In the genomic region with DNA sequence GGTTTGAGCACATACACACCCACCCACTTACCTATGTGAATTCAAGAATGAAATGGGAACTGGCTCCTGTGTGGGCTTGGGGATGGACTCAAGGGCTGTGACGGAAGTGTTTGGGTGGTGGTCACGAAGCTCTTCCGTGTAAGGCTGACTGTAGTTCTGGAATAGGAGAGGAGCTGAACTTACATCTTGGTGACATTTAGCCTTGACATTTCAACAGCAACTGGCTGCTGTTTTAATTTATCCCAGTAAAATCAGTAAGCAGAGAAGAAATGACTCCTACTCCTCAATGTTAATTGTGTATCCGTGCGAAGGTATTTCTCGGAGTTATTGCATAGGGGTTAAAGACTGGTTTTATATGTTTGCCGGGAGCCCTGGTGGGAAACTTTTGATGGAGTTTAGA, we compare ENCODE assay signal across 20 mouse cellular contexts. TPM values are rescaled to one million over a fixed set of nuclear protein-coding genes. Genes with fewer than 3 reads are reported as not detected.
DNase-seq lines count a peak whose midpoint lies in the region; ATAC-seq and TF ChIP-seq lines count a peak whose summit lies in the region.
"Had no signal": no experiment of that assay in that cellular context is flagged by ENCODE, and none has a peak within 500 bp of the region (broad histone marks: within the 10 kb centered on the region; RNA-seq: fewer than 3 reads in every experiment).

No protein-coding gene starts in this region.

- no peak for ATAC-seq in midbrain, embryonic 11.5 days (ENCODE audit: low FRiP score)
- ATAC-seq in midbrain, postnatal 0 days (ENCODE audit: low FRiP score) = no peak
- ATAC-seq: activated CD4-positive, CD25-positive, alpha-beta regulatory T cell, adult 4 months; CD4-positive, CD25-positive, alpha-beta regulatory T cell, adult 4 months; Patski had no signal

- H3K27ac ChIP-seq in midbrain, embryonic 11.5 days (ENCODE audit: low read depth, low read length) = no peak overlapping the region
- no peak overlapping the region for H3K27ac ChIP-seq in midbrain, postnatal 0 days (ENCODE audit: low read depth, low read length)
- peak overlapping the region; percentile 55 for H3K27ac ChIP-seq in ES-Bruce4 (ENCODE audit: insufficient read depth, low read length)

- no peaks in the 10 kb centered on the region for H3K4me1 ChIP-seq in midbrain, embryonic 11.5 days (ENCODE audit: control insufficient read depth, insufficient read depth, low read length)
- no peaks in the 10 kb centered on the region for H3K4me1 ChIP-seq in midbrain, postnatal 0 days (ENCODE audit: insufficient read depth, low read length)
- H3K4me1 ChIP-seq in ES-Bruce4 (ENCODE audit: control insufficient read depth, insufficient read depth, low read length) = peaks cover 3% of the 10 kb centered on the region

- WGBS in midbrain, embryonic 11.5 days = 90% methylated on average over 7 of the region's 7 CpGs
- 93% methylated on average over 7 of the region's 7 CpGs for WGBS in midbrain, postnatal 0 days

- H3K4me2 ChIP-seq in midbrain, embryonic 11.5 days = no peak overlapping the region
- no peak overlapping the region for H3K4me2 ChIP-seq in midbrain, postnatal 0 days (ENCODE audit: low read depth, low read length, poor library complexity, severe bottlenecking)

- H3K9me3 ChIP-seq in midbrain, embryonic 11.5 days (ENCODE audit: control insufficient read depth, low read length) = no peaks in the 10 kb centered on the region
- H3K9me3 ChIP-seq in midbrain, postnatal 0 days (ENCODE audit: low read length) = no peaks in the 10 kb centered on the region
- no peaks in the 10 kb centered on the region for H3K9me3 ChIP-seq in ES-Bruce4 (replicated peaks; ENCODE audit: control insufficient read depth, insufficient read depth, low read length, poor library complexity, severe bottlenecking)
- H3K9me3 ChIP-seq: G1E had no signal

- no peak overlapping the region for H3K4me3 ChIP-seq in midbrain, embryonic 11.5 days (ENCODE audit: low read depth, low read length)
- no peak overlapping the region for H3K4me3 ChIP-seq in midbrain, postnatal 0 days (ENCODE audit: low read depth, low read length)
- no peak overlapping the region for H3K4me3 ChIP-seq in ES-Bruce4 (ENCODE audit: low read depth, low read length)

- H3K27me3 ChIP-seq in midbrain, embryonic 11.5 days (ENCODE audit: control insufficient read depth, insufficient read depth, low read length) = peaks cover 8% of the 10 kb centered on the region
- H3K27me3 ChIP-seq in midbrain, postnatal 0 days (ENCODE audit: insufficient read depth, low read length) = 0 out of 2 replicates have a peak, but pooled peaks cover 3% of the 10 kb centered on the region
- no peaks in the 10 kb centered on the region for H3K27me3 ChIP-seq in ES-Bruce4 (ENCODE audit: control insufficient read depth, insufficient read depth, low read length, poor library complexity, severe bottlenecking)
- H3K27me3 ChIP-seq: Patski had no signal

- TF ChIP-seq EP300 in ES-Bruce4 (IDR thresholded peaks at IDR 0.05; ENCODE audit: insufficient read depth, low read depth, low read length) = no peak

- DNase-seq in midbrain, embryonic 11.5 days (ENCODE audit: low spot score, missing footprints) = peak; percentile 62
- no peak for DNase-seq in midbrain, postnatal 0 days (ENCODE audit: low spot score)
- no peak for DNase-seq in left cerebral cortex, postnatal 14 days (ENCODE audit: low spot score in 2 of 2)
- DNase-seq: adrenal gland, adult 2 months; adrenal gland, adult 8-10 months; adrenal gland, postnatal 10 days; adrenal gland, postnatal 14 days; adrenal gland, postnatal 25 days; adrenal gland, postnatal 36 days; B cell, adult 2 months; cerebellum, adult 11 months; cerebellum, adult 11-12 months; cerebellum, adult 18-20 months; cerebellum, adult 2 months had no signal

- no peaks in the 10 kb centered on the region for H3K36me3 ChIP-seq in midbrain, embryonic 11.5 days (ENCODE audit: control insufficient read depth, insufficient read depth, low read length)
- H3K36me3 ChIP-seq in midbrain, postnatal 0 days (ENCODE audit: insufficient read depth, low read length) = no peaks in the 10 kb centered on the region
- H3K36me3 ChIP-seq in ES-Bruce4 (ENCODE audit: control insufficient read depth, insufficient read depth, low read length, poor library complexity, severe bottlenecking) = no peaks in the 10 kb centered on the region; the same call in 1 of the 2 replicates
- H3K36me3 ChIP-seq: G1E had no signal

- no peak for TF ChIP-seq CTCF in midbrain, postnatal 0 days (IDR thresholded peaks at IDR 0.05)
- no peak for TF ChIP-seq CTCF in ES-Bruce4 (IDR thresholded peaks at IDR 0.05; ENCODE audit: low read depth, low read length)

- no peak overlapping the region for H3K9ac ChIP-seq in midbrain, embryonic 11.5 days (ENCODE audit: low read length)
- no peak overlapping the region for H3K9ac ChIP-seq in midbrain, postnatal 0 days (replicated peaks; ENCODE audit: low read length, poor library complexity, severe bottlenecking)
- H3K9ac ChIP-seq in ES-Bruce4 (ENCODE audit: low read depth, poor library complexity, severe bottlenecking) = no peak overlapping the region

- intact Hi-C loops in left cerebral cortex, postnatal 14 days (cut with DNase I) = no loop called here

- TF ChIP-seq POLR2A in ES-Bruce4 (IDR thresholded peaks at IDR 0.05; ENCODE audit: insufficient read depth, low read length) = no peak

RNA-seq across cellular contexts. Expression of gene Prrg4, which starts 2.9 kb away (rescaled TPM):
- polyA plus RNA-seq in midbrain, embryonic 11.5 days (2014; fragmentation: Nextera tagmentation; extraction: Ambion mirVana) = 0.22 and 0.37 TPM in 2 replicates
- total RNA-seq in midbrain, postnatal 0 days (2014; rRNA removed) = 1.5 and 3.9 TPM in 2 replicates
- polyA plus RNA-seq in midbrain, postnatal 0 days (2015; fragmentation: Nextera tagmentation; extraction: Ambion mirVana) = 0.58 and 0.98 TPM in 2 replicates
- polyA plus RNA-seq in ES-Bruce4 (2011; ENCODE audit: insufficient read depth, insufficient read length, low read depth, missing spikeins) = 62.0 and 64.3 TPM in 2 replicates
- under 1 TPM; 0.49 to 0.51 TPM for total RNA-seq in left cerebral cortex, postnatal 14 days (2021)
- total RNA-seq: MEL had no signal
- polyA plus RNA-seq: G1E had no signal

RNA-seq across cellular contexts. Expression of gene Ccdc73, which starts 15.1 kb away (rescaled TPM):
- polyA plus RNA-seq in midbrain, embryonic 11.5 days (2014; fragmentation: Nextera tagmentation; extraction: Ambion mirVana) = 6.2 and 10.3 TPM in 2 replicates
- total RNA-seq in midbrain, postnatal 0 days (2014; rRNA removed) = 0.71 TPM in 1 of 2 replicates, not detected in the other
- 4.5 and 4.9 TPM in 2 replicates for polyA plus RNA-seq in midbrain, postnatal 0 days (2015; fragmentation: Nextera tagmentation; extraction: Ambion mirVana)
- 5.9 and 10.5 TPM in 2 replicates for polyA plus RNA-seq in ES-Bruce4 (2011; ENCODE audit: insufficient read depth, insufficient read length, low read depth, missing spikeins)
- total RNA-seq in left cerebral cortex, postnatal 14 days (2021) = not detected

RNA-seq across cellular contexts. Expression of gene Qser1, which starts 36.0 kb away (rescaled TPM):
- polyA plus RNA-seq in midbrain, embryonic 11.5 days (2014; fragmentation: Nextera tagmentation; extraction: Ambion mirVana) = 15.2 and 18.1 TPM in 2 replicates
- 14.1 TPM in 2 replicates for total RNA-seq in midbrain, postnatal 0 days (2014; rRNA removed)
- 2.9 and 3.4 TPM in 2 replicates for polyA plus RNA-seq in midbrain, postnatal 0 days (2015; fragmentation: Nextera tagmentation; extraction: Ambion mirVana)
- 47.6 and 49.5 TPM in 2 replicates for polyA plus RNA-seq in ES-Bruce4 (2011; ENCODE audit: insufficient read depth, insufficient read length, low read depth, missing spikeins)
- 1 to 10 TPM; 8.8 to 9.4 TPM for total RNA-seq in left cerebral cortex, postnatal 14 days (2021)

Comparison
In these comparisons a context has a peak if more than half of its experiments do, and no peak if none do; other contexts are left out.
1. RNA of gene Prrg4, which starts 2.9 kb away (polyA plus RNA-seq): 62.0 to 64.3 TPM in ES-Bruce4; 0.58 to 0.98 TPM in midbrain, postnatal 0 days and 0.22 to 0.37 TPM in midbrain, embryonic 11.5 days; every median in the first group is over 10 times any median in the second.